20 mouse cellular contexts compared by ENCODE assay signal in the genomic region with DNA sequence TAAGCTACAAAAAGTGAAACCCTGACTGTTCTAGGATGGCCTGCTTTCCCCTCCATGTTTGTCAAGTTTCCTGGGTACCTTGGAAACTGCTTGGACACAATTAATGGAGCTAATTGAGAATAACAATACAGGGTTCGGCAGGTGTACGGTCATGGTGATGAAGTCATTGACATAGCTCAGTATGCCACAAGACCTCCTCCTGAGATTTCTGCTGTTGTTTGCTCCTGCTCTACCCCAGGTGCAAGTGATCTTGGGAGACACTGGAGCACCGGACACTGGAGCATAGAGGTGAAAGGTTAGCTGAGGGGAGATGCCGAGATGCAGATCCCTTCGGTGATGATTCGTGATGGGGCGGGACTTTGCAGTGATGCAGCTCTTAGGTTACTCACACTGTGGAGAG. TPM values are rescaled to one million over a fixed set of nuclear protein-coding genes. Genes with fewer than 3 reads are reported as not detected.
"Had no signal": no experiment of that assay in that cellular context is flagged by ENCODE, and none has a peak within 500 bp of the region (broad histone marks: within the 10 kb centered on the region; RNA-seq: fewer than 3 reads in every experiment).

No protein-coding gene starts in this region.

- H3K9me3 ChIP-seq: limb, embryonic 12.5 days; limb, embryonic 15.5 days; midbrain, embryonic 12.5 days; midbrain, embryonic 15.5 days; neural tube, embryonic 12.5 days; neural tube, embryonic 15.5 days had no signal

- H3K4me3 ChIP-seq: limb, embryonic 12.5 days; limb, embryonic 15.5 days; midbrain, embryonic 12.5 days; midbrain, embryonic 15.5 days; neural tube, embryonic 12.5 days; neural tube, embryonic 15.5 days had no signal

- H3K27ac ChIP-seq: limb, embryonic 12.5 days; limb, embryonic 15.5 days; liver, embryonic 14.5 days; macrophage; midbrain, embryonic 12.5 days; midbrain, embryonic 15.5 days; neural tube, embryonic 12.5 days; neural tube, embryonic 15.5 days had no signal

- H3K4me2 ChIP-seq: limb, embryonic 12.5 days; limb, embryonic 15.5 days; liver, embryonic 11.5 days; lung, embryonic 14.5 days; midbrain, embryonic 12.5 days; midbrain, embryonic 15.5 days; neural tube, embryonic 12.5 days; neural tube, embryonic 15.5 days had no signal

- H3K27me3 ChIP-seq: limb, embryonic 12.5 days; limb, embryonic 15.5 days; midbrain, embryonic 12.5 days; midbrain, embryonic 15.5 days; neural tube, embryonic 12.5 days; neural tube, embryonic 15.5 days had no signal

- H3K36me3 ChIP-seq: limb, embryonic 12.5 days; limb, embryonic 15.5 days; midbrain, embryonic 12.5 days; midbrain, embryonic 15.5 days; neural tube, embryonic 12.5 days; neural tube, embryonic 15.5 days had no signal

- ATAC-seq: liver, postnatal 0 days; midbrain, embryonic 15.5 days had no signal

- H3K9ac ChIP-seq: limb, embryonic 12.5 days; limb, embryonic 15.5 days; liver, embryonic 14.5 days; liver, postnatal 0 days; lung, embryonic 14.5 days; midbrain, embryonic 12.5 days; midbrain, embryonic 15.5 days; neural tube, embryonic 12.5 days; neural tube, embryonic 15.5 days had no signal

- DNase-seq: kidney, adult 9 months; kidney, postnatal 14 days; left cerebral cortex, postnatal 4 days; liver, postnatal 0 days; lung, embryonic 14.5 days; right cerebral cortex, adult 18-20 months; thymus, adult 2 months; thymus, postnatal 36 days had no signal

- H3K4me1 ChIP-seq: limb, embryonic 12.5 days; limb, embryonic 15.5 days; midbrain, embryonic 12.5 days; midbrain, embryonic 15.5 days; neural tube, embryonic 12.5 days; neural tube, embryonic 15.5 days had no signal

RNA-seq across cellular contexts. Expression of a gene that starts 18.2 kb away (rescaled TPM):
- polyA plus RNA-seq: macrophage; small intestine, adult 2 months; spleen, adult 2 months; thymus, adult 2 months; urinary bladder, adult 2 months had no signal
